Mouse (Mus musculus): ENCODE results near the gene Kdm6a. TPM values are rescaled to one million over a fixed set of nuclear protein-coding genes. Genes with fewer than 3 reads are reported as not detected.

The Kdm6a gene
- 22.4 and 24.9 TPM in 2 replicates for polyA plus RNA-seq (2012; rRNA removed)

DNA sequence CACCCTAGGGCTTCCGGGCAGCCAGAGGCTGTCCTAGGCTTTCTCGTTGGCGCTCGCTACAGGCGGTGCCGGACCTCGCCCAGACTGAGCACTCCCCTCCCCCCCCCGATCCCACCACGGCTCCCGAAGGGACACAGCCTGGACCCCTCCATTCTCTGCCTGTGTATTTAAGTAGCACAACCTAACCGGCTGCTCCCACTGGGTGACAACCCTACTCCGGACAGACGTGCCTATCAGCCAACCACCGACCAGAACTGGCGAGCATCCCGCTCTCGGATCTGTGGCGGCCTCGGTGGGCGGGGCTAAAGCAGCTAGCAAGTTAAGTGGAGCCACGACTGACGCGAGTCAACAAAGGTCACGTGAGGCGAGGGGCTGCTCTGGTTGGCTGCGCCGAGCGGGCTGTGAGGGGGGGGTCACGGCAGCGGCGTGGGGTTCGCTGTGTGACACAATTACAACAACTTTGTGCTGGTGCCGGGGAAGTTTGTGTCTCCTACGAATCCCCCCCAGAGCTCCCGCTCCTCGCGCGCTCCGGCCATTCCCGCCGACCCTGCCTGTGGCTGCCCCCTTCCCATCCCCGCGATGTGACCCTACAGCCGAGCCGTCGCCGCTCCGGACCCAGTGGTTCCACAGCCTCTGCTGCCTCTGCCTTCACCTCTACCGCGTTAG lies at the start of gene Kdm6a:
Kdm6a (plus strand) TSS at position 384 of the 666 bp plus-strand sequence.

DNA sequence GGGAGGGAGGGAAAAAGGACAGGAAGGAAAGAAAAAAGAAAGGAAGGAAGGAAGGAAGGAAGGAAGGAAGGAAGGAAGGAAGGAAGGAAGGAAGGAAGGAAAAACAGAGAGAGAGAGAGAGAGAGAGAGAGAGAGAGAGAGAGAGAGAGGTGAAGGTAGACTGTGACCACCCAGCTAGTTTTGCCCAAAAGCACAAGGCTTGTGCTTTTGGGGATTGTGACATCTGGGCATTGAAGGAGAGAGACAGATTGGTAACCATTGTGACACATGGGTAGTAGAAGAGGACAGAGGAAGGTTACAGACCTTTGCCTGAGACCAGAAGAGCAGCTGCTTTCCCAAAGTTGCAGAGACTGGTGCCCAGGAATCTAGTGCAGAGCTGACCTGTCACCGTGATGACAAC lies 16.8 kb upstream of the Kdm6a start, which contains the start of gene Dusp21:
Dusp21 (plus strand) TSS at position 301 of the 400 bp plus-strand sequence.

Other genes with a start within 250 kb of the Kdm6a start
- gene Dusp21, start 16.7 kb upstream of the Kdm6a start, polyA plus RNA-seq (2012; rRNA removed) = not detected in 2 replicates

All from central nervous system, embryonic 18 days (tissue).